Mouse (Mus musculus): Measurements from ENCODE around the gene Vsig1. TPM values are rescaled to one million over a fixed set of nuclear protein-coding genes. Genes with fewer than 3 reads are reported as not detected.

Gene Vsig1
- not detected for total RNA-seq (2021)
- long read RNA-seq, experiment 1: 0 reads
- long read RNA-seq, experiment 2: 0 reads

GRCm38 (mm10) chrX:140907360-140907759 is at the start of gene Vsig1:
Gene Vsig1 (plus strand): TSS chrX:140907608.
- no peak for DNase-seq

- DNase-seq: no peak
These were observed 44.6 kb upstream of the Vsig1 start for GRCm38 (mm10) chrX:140862760-140863159.

- DNase-seq: no peak
These were observed 44.0 kb upstream of the Vsig1 start for GRCm38 (mm10) chrX:140863431-140863830.

- DNase-seq: no peak
These were observed 20.2 kb upstream of the Vsig1 start for GRCm38 (mm10) chrX:140887193-140887592.

- DNase-seq: no peak
These were observed 15.6 kb upstream of the Vsig1 start for GRCm38 (mm10) chrX:140891796-140892195.

GRCm38 (mm10) chrX:140903487-140903886 is 3.9 kb upstream of the Vsig1 start:
- no peak for DNase-seq

GRCm38 (mm10) chrX:140921321-140921720 is 13.9 kb downstream of the Vsig1 start:
- peak in 1 of 2 experiments; percentile 3 for DNase-seq

- peak in 1 of 2 experiments; percentile 5 for DNase-seq
These were observed 24.7 kb downstream of the Vsig1 start for GRCm38 (mm10) chrX:140932066-140932465.

GRCm38 (mm10) chrX:140933263-140933662 is 25.9 kb downstream of the Vsig1 start:
- no peak for DNase-seq

GRCm38 (mm10) chrX:140936271-140936670 is 28.9 kb downstream of the Vsig1 start:
- DNase-seq: no peak

GRCm38 (mm10) chrX:140953618-140954017 is 46.2 kb downstream of the Vsig1 start:
- DNase-seq: no peak

GRCm38 (mm10) chrX:140956272-140956940 is 49.0 kb downstream of the Vsig1 start, which contains the start of the genes Psmd10 and Atg4a:
Gene Psmd10 (minus strand): TSS chrX:140956728.
Gene Atg4a (plus strand): TSS chrX:140956907.
- peak; percentile 93 to 96 for DNase-seq

GRCm38 (mm10) chrX:140956959-140957358 is 49.6 kb downstream of the Vsig1 start:
- DNase-seq: no peak

- no peak for DNase-seq
These were observed 71.5 kb downstream of the Vsig1 start for GRCm38 (mm10) chrX:140978943-140979342.

GRCm38 (mm10) chrX:140979546-140979945 is 72.1 kb downstream of the Vsig1 start:
- peak; percentile 48 to 69 for DNase-seq

GRCm38 (mm10) chrX:140980163-140980562 is 72.8 kb downstream of the Vsig1 start:
- peak in 1 of 2 experiments; percentile 13 for DNase-seq

- peak in 1 of 2 experiments; percentile 13 for DNase-seq
These were observed 76.0 kb downstream of the Vsig1 start for GRCm38 (mm10) chrX:140983206-140983960.

- DNase-seq: no peak
These were observed 77.4 kb downstream of the Vsig1 start for GRCm38 (mm10) chrX:140984795-140985194.

GRCm38 (mm10) chrX:140985256-140985655 is 77.8 kb downstream of the Vsig1 start:
- DNase-seq: no peak
